Mouse (Mus musculus) midbrain, embryonic 11.5 days (tissue): ENCODE measurements around the gene Vmn1r208. TPM values are rescaled to one million over a fixed set of nuclear protein-coding genes. Genes with fewer than 3 reads are reported as not detected.

ENCODE experiments used
- polyA plus RNA-seq: library from polyadenylated mRNA; unstranded; fragments of >200 nt; fragmentation: Nextera tagmentation; extraction: Ambion mirVana; gene quantifications from 2 replicates; pipeline ENCODE4 v1.2.1, GENCODE M21; 2014

Gene Vmn1r208
- polyA plus RNA-seq, 1 experiment from 2014 or later, result not detected

Other genes with a start within 250 kb of the Vmn1r208 start
- gene Vmn1r204, start 224.2 kb downstream of the Vmn1r208 start, polyA plus RNA-seq, result not detected in 2 replicates
- gene Vmn1r205, start 184.4 kb downstream of the Vmn1r208 start, polyA plus RNA-seq, result not detected in 2 replicates
- not detected in 2 replicates for gene Vmn1r206, start 153.1 kb downstream of the Vmn1r208 start, polyA plus RNA-seq
- not detected in 2 replicates for gene Vmn1r207-ps, start 47.8 kb downstream of the Vmn1r208 start, polyA plus RNA-seq
- gene Vmn1r209, start 32.3 kb upstream of the Vmn1r208 start, polyA plus RNA-seq, result not detected in 2 replicates
- not detected in 2 replicates for gene Vmn1r210, start 53.9 kb upstream of the Vmn1r208 start, polyA plus RNA-seq
- gene Vmn1r211, start 80.2 kb upstream of the Vmn1r208 start, polyA plus RNA-seq, result not detected in 2 replicates
- gene Vmn1r212, start 106.8 kb upstream of the Vmn1r208 start, polyA plus RNA-seq, result not detected in 2 replicates
- gene Vmn1r213, start 230.3 kb upstream of the Vmn1r208 start, polyA plus RNA-seq, result not detected in 2 replicates